Mouse (Mus musculus): Measurements from ENCODE around the gene Xylt1.

Xylt1 gene

GRCm38 (mm10) chr7:117564627-117565026 lies 183.8 kb downstream of the Xylt1 start:
- DNase-seq (ENCODE audit: low spot score): no peak

- no peak for DNase-seq (ENCODE audit: low spot score)
Observed at GRCm38 (mm10) chr7:117566115-117566514, 185.3 kb downstream of the Xylt1 start.

- no peak for DNase-seq (ENCODE audit: low spot score)
Observed at GRCm38 (mm10) chr7:117566833-117567232, 186.1 kb downstream of the Xylt1 start.

DNA sequence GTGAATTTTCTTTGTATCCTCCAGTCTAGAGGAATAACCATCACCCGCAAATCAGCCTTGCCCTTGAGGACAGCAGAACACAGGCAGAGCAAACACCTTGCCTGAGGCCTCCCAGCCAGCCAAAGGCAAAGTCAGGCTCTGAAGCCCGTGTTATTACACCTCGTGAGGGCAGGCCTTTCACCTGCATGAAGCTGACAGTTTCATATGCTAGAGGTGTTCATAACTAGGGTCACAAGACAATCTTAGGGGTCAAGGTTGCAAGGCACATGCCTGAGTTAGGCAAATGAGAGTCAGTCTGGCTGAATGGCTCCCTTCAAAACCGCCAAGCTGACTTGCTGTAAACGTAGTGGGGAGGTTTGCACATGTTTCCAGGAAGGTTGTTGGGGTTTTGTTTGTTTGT lies 186.5 kb downstream of the Xylt1 start:
- DNase-seq (ENCODE audit: low spot score): no peak

GRCm38 (mm10) chr7:117567653-117568340 lies 187.0 kb downstream of the Xylt1 start:
- DNase-seq (ENCODE audit: low spot score): no peak

DNA sequence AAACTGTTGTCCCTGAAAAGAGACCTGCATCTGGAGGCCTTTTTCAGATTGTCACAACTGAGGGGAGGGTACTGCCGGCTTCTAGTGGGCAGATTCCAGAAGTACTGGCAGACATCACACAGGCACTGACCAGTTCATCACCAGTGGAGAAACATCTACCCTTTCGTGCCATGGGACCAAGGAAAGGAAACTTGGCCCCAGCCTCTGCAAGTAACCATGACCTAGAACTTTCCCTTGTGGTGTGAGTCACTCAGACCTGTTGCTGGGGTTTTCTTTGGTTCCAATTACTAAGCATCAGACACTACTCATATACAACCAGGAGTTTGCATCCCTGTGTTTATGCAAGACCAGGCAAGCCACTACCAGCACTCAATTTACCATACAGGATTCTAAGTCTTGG lies 190.4 kb downstream of the Xylt1 start:
- DNase-seq (ENCODE audit: low spot score): no peak

DNA sequence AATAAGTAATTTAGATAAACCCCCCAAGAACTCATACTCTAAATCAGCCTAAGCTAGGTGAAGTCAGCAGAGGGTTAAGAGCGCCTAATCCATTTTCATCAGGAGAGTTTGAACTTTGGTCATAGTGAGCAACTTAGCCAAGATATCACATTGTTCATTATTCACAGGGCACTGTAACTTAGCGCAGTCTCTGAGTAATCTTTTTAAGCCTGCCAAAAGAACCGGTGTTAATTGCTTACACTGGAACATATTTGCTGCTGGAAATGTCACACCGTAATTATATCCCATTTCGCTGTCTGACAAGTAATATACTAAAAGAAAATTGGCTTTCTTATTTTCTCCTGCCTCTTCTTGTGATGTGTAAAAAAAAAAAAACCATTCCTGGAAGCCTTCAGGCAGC lies 190.9 kb downstream of the Xylt1 start:
- no peak for DNase-seq (ENCODE audit: low spot score)

- DNase-seq (ENCODE audit: low spot score): no peak
Observed at GRCm38 (mm10) chr7:117573170-117573569, 192.4 kb downstream of the Xylt1 start.

- no peak for DNase-seq (ENCODE audit: low spot score)
Observed at GRCm38 (mm10) chr7:117575417-117575816, 194.6 kb downstream of the Xylt1 start.

- no peak for DNase-seq (ENCODE audit: low spot score)
Observed at GRCm38 (mm10) chr7:117577035-117577434, 196.3 kb downstream of the Xylt1 start.

DNA sequence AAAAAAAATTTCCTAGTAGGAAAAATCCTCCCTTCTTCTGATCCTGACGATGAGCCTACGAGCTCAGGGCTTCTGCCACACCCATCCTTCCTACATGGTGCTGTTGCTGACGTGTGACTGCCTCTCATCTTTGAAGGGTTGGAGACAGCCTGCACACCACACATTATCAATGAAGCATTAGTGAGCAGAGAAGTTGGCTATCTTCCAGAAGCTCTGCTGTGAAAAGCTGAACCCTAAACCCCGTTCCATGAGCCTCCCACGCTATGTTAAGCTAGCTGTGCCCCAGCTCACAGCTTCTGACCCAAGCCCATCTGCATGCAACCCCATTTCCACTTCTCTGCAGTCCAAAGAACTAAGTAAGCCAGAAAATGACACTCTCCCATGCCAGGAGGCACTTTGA lies 204.4 kb downstream of the Xylt1 start:
- DNase-seq (ENCODE audit: low spot score): no peak

GRCm38 (mm10) chr7:117586811-117587210 lies 206.0 kb downstream of the Xylt1 start:
- DNase-seq (ENCODE audit: low spot score): no peak

DNA sequence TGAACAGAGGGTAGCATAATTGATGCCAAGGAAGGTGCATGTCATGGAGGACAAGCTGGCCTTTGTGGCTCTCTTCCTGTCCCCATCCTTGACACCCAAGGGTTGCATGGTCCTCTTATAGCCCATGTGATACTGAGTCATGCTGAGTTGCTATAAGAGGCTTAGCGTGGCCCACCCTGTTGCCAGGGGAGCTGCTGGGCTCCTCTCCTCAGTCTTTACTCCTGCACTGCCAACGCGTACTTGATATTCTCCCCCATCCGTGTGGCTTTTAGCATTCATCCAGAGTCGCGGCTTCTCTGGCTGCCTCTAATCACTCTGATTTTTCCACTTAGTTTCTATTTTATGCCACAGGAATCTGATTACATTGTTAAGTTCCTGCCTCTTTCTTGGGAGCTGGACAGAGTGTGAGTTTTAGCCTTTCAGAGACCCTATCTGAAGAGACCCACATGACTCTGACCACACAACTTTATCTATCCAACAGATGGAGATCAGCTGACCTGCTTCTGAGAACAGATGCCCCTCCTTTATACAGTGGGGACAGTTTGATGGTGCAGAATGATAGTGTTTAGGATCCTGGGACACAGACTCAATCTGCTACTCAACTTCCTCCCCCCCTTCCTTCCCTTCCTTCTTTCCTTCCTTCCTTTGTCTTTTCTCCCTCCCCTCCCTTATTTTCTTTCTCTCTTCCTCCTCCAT lies 206.6 kb downstream of the Xylt1 start:
- DNase-seq (ENCODE audit: low spot score): no peak

GRCm38 (mm10) chr7:117588426-117588825 lies 207.6 kb downstream of the Xylt1 start:
- no peak for DNase-seq (ENCODE audit: low spot score)

- DNase-seq (ENCODE audit: low spot score): no peak
Observed at GRCm38 (mm10) chr7:117589359-117589758, 208.6 kb downstream of the Xylt1 start.

DNA sequence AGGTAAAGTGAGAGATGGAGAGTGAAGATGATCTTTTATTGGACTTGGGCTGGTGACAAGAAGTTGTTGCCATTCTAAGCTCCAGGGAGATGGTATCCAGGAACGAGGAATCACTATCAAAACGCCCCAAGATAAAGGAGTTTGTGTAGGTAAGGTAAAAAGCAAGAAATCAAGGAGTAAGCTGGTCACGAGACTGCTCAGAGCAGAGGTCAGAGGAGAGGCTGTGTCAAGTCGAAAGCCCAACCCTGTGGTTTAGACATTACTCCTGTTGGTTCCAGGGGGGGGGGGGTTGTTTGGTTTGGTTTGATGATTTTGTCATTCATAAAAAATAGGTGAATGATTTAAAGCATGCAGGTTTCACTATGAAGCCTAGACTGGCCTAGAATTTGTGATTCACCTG lies 209.0 kb downstream of the Xylt1 start:
- DNase-seq (ENCODE audit: low spot score): no peak

DNA sequence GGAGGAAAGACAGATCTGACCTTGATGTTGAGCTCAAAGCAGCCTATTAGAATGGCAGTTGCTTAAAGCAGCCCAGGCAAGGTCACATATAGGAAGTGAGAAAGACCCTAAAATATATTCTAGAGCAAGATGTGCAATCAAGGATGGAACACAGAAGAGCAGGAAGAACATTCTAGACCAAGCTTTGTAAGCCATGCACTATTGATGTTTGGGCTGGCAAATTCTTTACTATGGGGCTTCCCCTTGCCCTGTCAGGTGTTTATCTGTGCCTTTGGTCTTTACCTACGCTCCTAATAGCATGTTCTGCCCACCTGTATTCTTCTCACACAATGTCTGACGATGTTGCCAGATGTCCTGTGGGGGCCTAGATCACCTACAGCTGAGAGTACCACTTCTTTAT lies 213.4 kb downstream of the Xylt1 start:
- DNase-seq (ENCODE audit: low spot score): no peak

- no peak for DNase-seq (ENCODE audit: low spot score)
Observed at GRCm38 (mm10) chr7:117595029-117595695, 214.4 kb downstream of the Xylt1 start.

- DNase-seq (ENCODE audit: low spot score): no peak
Observed at GRCm38 (mm10) chr7:117600443-117600842, 219.7 kb downstream of the Xylt1 start.

DNA sequence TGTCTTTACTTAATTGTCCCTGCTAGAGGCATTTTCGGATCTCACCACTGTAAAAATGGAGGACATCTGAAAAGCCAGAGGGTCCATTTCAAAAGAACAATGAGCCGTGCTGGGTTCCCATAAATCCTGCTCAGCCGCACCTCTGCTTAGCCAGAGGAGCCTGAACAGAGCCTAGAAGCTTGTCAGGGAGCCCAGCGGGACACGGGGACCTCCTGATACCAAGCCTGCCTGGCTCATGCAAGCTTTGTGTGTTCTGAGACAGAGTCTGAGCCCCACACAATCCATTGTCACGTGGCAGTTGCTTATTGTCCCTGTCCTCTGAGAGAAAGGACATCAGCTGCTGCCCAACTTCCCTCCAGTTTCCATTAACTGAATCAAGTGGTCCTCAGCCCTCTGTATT lies 229.7 kb downstream of the Xylt1 start:
- no peak for DNase-seq (ENCODE audit: low spot score)

DNA sequence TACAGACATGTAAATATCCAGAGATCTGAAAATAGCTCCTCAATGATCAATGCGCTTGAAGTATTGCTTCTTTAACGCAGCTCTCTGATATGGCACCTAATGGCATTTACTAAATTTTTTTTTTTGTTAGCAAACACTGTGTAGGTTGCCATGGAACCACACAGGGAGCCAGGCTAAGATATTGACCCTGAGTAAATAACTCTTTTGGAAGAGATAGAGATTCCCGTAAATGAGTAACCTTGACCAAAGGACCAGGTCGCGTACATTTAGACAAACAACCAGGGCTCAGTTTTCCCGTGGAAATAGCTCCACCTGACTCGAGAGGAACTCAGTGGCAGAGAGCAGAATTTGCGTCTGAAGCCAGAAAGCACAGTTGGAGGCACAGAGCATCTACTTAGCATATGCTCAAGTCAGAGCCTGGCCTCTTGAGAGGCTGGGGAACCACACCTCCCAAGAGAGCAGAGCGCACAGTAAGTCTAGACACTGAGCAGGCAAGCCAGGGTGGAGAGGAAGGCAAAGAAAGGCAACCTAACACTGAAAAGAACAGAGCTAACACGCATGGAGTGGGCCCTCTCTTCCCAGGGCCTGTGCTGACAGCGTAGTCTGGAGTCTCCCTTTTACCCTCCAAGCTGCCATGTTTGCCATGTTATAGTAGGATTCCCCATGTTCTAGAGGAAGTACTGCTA lies 232.2 kb downstream of the Xylt1 start:
- no peak for DNase-seq (ENCODE audit: low spot score)

DNA sequence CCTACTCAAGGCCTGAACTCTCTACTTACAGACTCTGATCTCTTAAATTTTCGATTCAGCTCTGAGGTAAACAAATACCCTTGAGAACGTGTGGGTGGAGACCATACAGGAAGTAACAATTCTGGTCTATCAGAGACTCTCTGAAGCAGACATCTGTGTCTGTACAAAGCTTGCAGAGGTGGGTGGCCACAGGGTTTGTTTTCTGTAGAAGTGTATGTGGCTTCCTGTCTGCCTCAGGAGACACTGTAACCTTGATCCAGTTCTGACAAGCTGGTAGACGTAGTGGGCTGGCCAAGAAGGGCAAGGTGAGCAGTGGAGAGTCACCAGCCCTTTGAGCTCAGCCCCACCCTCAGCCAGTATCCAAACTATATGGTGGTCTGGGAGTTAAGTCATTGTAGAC lies 233.0 kb downstream of the Xylt1 start:
- DNase-seq (ENCODE audit: low spot score): no peak

DNA sequence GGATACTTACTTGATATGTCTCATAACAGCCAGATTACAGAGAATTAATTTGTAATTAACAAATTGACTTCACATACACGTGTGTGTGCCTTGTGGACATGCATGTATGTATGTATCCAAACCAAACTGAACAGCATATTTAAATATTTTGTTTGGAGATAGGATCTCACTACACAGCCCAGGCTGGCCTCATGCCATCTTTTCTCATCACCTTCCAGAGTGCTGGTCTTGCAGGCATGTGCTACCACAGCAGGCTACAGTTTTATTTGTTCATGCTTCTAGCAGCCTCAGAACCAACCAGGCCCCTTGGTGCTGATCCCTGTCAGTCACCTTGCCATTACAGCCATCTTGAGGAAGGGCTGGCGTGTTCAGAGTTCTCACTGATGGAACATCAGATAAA lies 233.6 kb downstream of the Xylt1 start:
- no peak for DNase-seq (ENCODE audit: low spot score)
